Mouse (Mus musculus) 416B (cell line): Measurements from ENCODE around the gene Spon1.
A peak's percentile ranks its signal among the peaks of the same experiment; 100 is the strongest.

Experiments
- DNase-seq: peaks from one replicate; pipeline ENCODE4 v3.0.0; 2011; ENCODE audit warnings: low read depth

The Spon1 gene

GRCm38 (mm10) chr7:114062451-114062850 lies 296.7 kb downstream of the Spon1 start:
- no peak for DNase-seq

- no peak for DNase-seq
Measured at GRCm38 (mm10) chr7:114063534-114063933, 297.7 kb downstream of the Spon1 start.

- DNase-seq, result no peak
Measured at GRCm38 (mm10) chr7:114063966-114064365, 298.2 kb downstream of the Spon1 start.

GRCm38 (mm10) chr7:114065407-114066185 lies 299.8 kb downstream of the Spon1 start:
- DNase-seq, result no peak

GRCm38 (mm10) chr7:114066529-114067178 lies 300.9 kb downstream of the Spon1 start:
- peak; percentile 67 for DNase-seq

- peak; percentile 10 for DNase-seq
Measured at GRCm38 (mm10) chr7:114068956-114069533, 303.2 kb downstream of the Spon1 start.

- DNase-seq, result no peak
Measured at GRCm38 (mm10) chr7:114069726-114070457, 304.1 kb downstream of the Spon1 start.

GRCm38 (mm10) chr7:114070458-114070840 lies 304.7 kb downstream of the Spon1 start:
- DNase-seq, result no peak

- DNase-seq, result no peak
Measured at GRCm38 (mm10) chr7:114071395-114071794, 305.6 kb downstream of the Spon1 start.

GRCm38 (mm10) chr7:114071851-114072616 lies 306.2 kb downstream of the Spon1 start:
- no peak for DNase-seq

- DNase-seq, result no peak
Measured at GRCm38 (mm10) chr7:114074133-114074532, 308.3 kb downstream of the Spon1 start.

GRCm38 (mm10) chr7:114074595-114074994 lies 308.8 kb downstream of the Spon1 start:
- no peak for DNase-seq

- no peak for DNase-seq
Measured at GRCm38 (mm10) chr7:114079343-114079742, 313.5 kb downstream of the Spon1 start.

GRCm38 (mm10) chr7:114080250-114080649 lies 314.5 kb downstream of the Spon1 start:
- DNase-seq, result no peak

GRCm38 (mm10) chr7:114081633-114082420 lies 316.0 kb downstream of the Spon1 start:
- DNase-seq, result no peak

GRCm38 (mm10) chr7:114083088-114083487 lies 317.3 kb downstream of the Spon1 start:
- DNase-seq, result no peak

GRCm38 (mm10) chr7:114083760-114084159 lies 318.0 kb downstream of the Spon1 start:
- DNase-seq, result no peak

GRCm38 (mm10) chr7:114086021-114086710 lies 320.4 kb downstream of the Spon1 start:
- no peak for DNase-seq

GRCm38 (mm10) chr7:114087341-114087740 lies 321.5 kb downstream of the Spon1 start:
- no peak for DNase-seq

GRCm38 (mm10) chr7:114087986-114088385 lies 322.2 kb downstream of the Spon1 start:
- DNase-seq, result no peak
